Mouse (Mus musculus): ENCODE data around the gene Dgkg.

- TF ChIP-seq POLR2A (IDR thresholded peaks at IDR 0.05; ENCODE audit: insufficient read depth, low read depth, low read length) (no peak), CTCF (IDR thresholded peaks at IDR 0.05; ENCODE audit: insufficient read depth, low read depth, low read length) (no peak)
Measured at GRCm38 (mm10) chr16:22469385-22469784, 187.6 kb downstream of the Dgkg start.

Measured in olfactory bulb, adult 2 months (tissue).